Mouse (Mus musculus) hindbrain, embryonic 11.5 days (tissue): ENCODE data around the gene Rtp1. TPM values are rescaled to one million over a fixed set of nuclear protein-coding genes. Genes with fewer than 3 reads are reported as not detected.

Experiments used
- ATAC-seq: fragments of 200-750 bp; cut with Nextera tagmentation; 2 replicates; pipeline ENCODE4 v1.8.0; 2017; ENCODE audit warnings: mild to moderate bottlenecking, moderate TSS enrichment, moderate library complexity; ENCODE audit not compliant: low FRiP score
- DNase-seq: peaks from one replicate; pipeline ENCODE4 v3.0.0-alpha.2; 2015; ENCODE audit warnings: low spot score
- H3K27ac ChIP-seq: fragments of 300-500 bp; sonication (generic); 2 replicates; pipeline ENCODE4 v1.5.1; 2014; ENCODE audit warnings: mild to moderate bottlenecking, low read depth, low read length
- H3K27me3 ChIP-seq: fragments of 300-500 bp; sonication (generic); 2 replicates; pipeline ENCODE4 v1.6.1; 2014; ENCODE audit warnings: mild to moderate bottlenecking, low read length, moderate library complexity, mixed read lengths; ENCODE audit not compliant: control insufficient read depth, insufficient read depth
- H3K36me3 ChIP-seq: fragments of 300-500 bp; sonication (generic); 2 replicates; pipeline ENCODE4 v1.6.1; 2014; ENCODE audit warnings: mild to moderate bottlenecking, low read length, moderate library complexity, mixed read lengths; ENCODE audit not compliant: control insufficient read depth, insufficient read depth
- H3K4me1 ChIP-seq: fragments of 300-500 bp; sonication (generic); replicated peaks from 2 replicates; pipeline ENCODE4 v1.6.1; 2014; ENCODE audit warnings: low read length, mixed read lengths; ENCODE audit not compliant: control insufficient read depth, insufficient read depth
- H3K4me2 ChIP-seq: fragments of 300-500 bp; sonication (generic); replicated peaks from 2 replicates; pipeline ENCODE4 v1.6.1; 2014; ENCODE audit warnings: mild to moderate bottlenecking, low read depth, low read length
- H3K4me3 ChIP-seq: fragments of 300-500 bp; sonication (generic); 2 replicates; pipeline ENCODE4 v1.5.1; 2014; ENCODE audit warnings: low read depth, low read length
- H3K9ac ChIP-seq: fragments of 300-500 bp; sonication (generic); 2 replicates; pipeline ENCODE4 v1.6.1; 2014; ENCODE audit warnings: low read depth, low read length
- H3K9me3 ChIP-seq: fragments of 300-500 bp; sonication (generic); 2 replicates; pipeline ENCODE4 v1.6.1; 2016; ENCODE audit warnings: low read length; ENCODE audit not compliant: control insufficient read depth
- WGBS: fragments of 180-500 bp; shearing (Covaris S2); extraction: QIAGEN DNeasy Blood & Tissue Kit; methylation state at CpG from one replicate; pipeline ENCODE4 v1.1.7; 2014; 5-methylcytosine and 5-hydroxymethylcytosine counted together
- polyA plus RNA-seq: library from polyadenylated mRNA; unstranded; fragments of >200 nt; fragmentation: Nextera tagmentation; extraction: Ambion mirVana; gene quantifications from 2 replicates; pipeline ENCODE4 v1.2.1, GENCODE M21; 2014

Gene Rtp1
- polyA plus RNA-seq, 1 experiment from 2014 or later, result not detected

DNA sequence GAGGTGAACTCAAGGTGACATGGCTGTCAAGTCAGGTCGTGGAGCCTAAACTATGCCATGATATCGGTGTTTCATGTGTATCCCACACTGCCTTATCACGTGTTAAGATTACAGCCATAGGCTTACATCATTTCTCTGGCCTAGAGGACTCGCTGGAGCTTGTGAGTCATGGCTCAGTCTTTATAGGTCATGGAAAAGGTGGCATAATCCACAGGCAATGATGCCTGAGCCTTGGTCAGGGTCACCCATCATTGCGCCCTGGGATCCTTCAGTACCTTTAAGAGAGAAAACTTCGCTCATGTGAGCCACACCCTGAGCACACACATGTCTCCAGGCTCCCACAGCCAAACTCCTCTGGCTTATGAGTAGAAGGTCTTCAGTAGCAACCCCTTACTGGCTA, 42.6 kb downstream of the Rtp1 start:
- 88% methylated on average over 6 of the region's 6 CpGs for WGBS
- Histone ChIP-seq H3K4me3 (no peak overlapping the region), H3K36me3 (no peaks in the 10 kb centered on the region; the same call in 1 of the 2 replicates), H3K9ac (no peak overlapping the region), H3K4me2 (no peak overlapping the region), H3K9me3 (no peaks in the 10 kb centered on the region), H3K4me1 (no peaks in the 10 kb centered on the region), H3K27ac (no peak overlapping the region), H3K27me3 (no peaks in the 10 kb centered on the region)
- ATAC-seq (no peak), DNase-seq (no peak)

GRCm38 (mm10) chr16:23472046-23472445, 43.1 kb downstream of the Rtp1 start:
- Histone ChIP-seq H3K4me2 (no peak overlapping the region), H3K36me3 (no peaks in the 10 kb centered on the region; the same call in 1 of the 2 replicates), H3K4me3 (no peak overlapping the region), H3K4me1 (no peaks in the 10 kb centered on the region), H3K9ac (no peak overlapping the region), H3K27ac (no peak overlapping the region), H3K9me3 (no peaks in the 10 kb centered on the region), H3K27me3 (no peaks in the 10 kb centered on the region)
- DNase-seq (no peak), ATAC-seq (no peak)
- 82% methylated on average over 3 of the region's 3 CpGs for WGBS

GRCm38 (mm10) chr16:23475651-23476050, 46.7 kb downstream of the Rtp1 start:
- Histone ChIP-seq H3K27ac (no peak overlapping the region), H3K9me3 (no peaks in the 10 kb centered on the region), H3K4me3 (no peak overlapping the region), H3K36me3 (no peaks in the 10 kb centered on the region), H3K4me2 (no peak overlapping the region), H3K4me1 (no peaks in the 10 kb centered on the region), H3K9ac (no peak overlapping the region), H3K27me3 (no peaks in the 10 kb centered on the region)
- WGBS, result 91% methylated on average over 4 of the region's 4 CpGs
- no peak for DNase-seq
- ATAC-seq, result no peak

- H3K27me3 ChIP-seq, result no peaks in the 10 kb centered on the region
- H3K9me3 ChIP-seq, result no peaks in the 10 kb centered on the region
- ATAC-seq (no peak), DNase-seq (no peak)
- no peak overlapping the region for H3K4me2 ChIP-seq
- H3K27ac ChIP-seq, result no peak overlapping the region
- no peaks in the 10 kb centered on the region for H3K4me1 ChIP-seq
- no peaks in the 10 kb centered on the region for H3K36me3 ChIP-seq
- H3K4me3 ChIP-seq, result no peak overlapping the region
- H3K9ac ChIP-seq, result no peak overlapping the region
These were observed 47.7 kb downstream of the Rtp1 start for GRCm38 (mm10) chr16:23476598-23476997.

- H3K9ac ChIP-seq, result no peak overlapping the region
- 75% methylated on average over 7 of the region's 7 CpGs for WGBS
- no peaks in the 10 kb centered on the region for H3K27me3 ChIP-seq
- DNase-seq, result no peak
- H3K4me2 ChIP-seq, result no peak overlapping the region
- H3K9me3 ChIP-seq, result no peaks in the 10 kb centered on the region
- no peaks in the 10 kb centered on the region for H3K36me3 ChIP-seq
- no peaks in the 10 kb centered on the region for H3K4me1 ChIP-seq
- no peak overlapping the region for H3K27ac ChIP-seq
- no peak overlapping the region for H3K4me3 ChIP-seq
- no peak for ATAC-seq
These were observed 51.1 kb downstream of the Rtp1 start for GRCm38 (mm10) chr16:23479872-23480603.

DNA sequence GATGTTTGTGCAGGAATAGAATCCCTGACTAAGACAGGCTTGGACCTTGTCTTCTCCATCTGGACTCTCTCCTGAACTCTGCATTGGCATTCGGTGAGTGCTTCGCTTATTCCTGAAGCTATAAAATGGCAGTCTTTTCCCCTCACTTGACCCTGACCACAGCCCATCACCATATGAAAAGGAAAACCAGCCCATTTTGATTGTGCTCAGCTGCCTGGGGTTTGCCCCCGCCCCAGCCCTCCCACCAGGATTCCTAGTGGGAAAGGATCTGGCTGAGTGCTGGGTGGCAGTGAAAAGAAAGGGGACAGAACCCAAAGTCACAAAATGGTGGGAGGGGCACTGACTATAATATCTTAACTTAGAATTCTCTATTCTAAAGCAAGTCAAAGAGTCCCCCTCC, 53.3 kb downstream of the Rtp1 start:
- ATAC-seq, result no peak
- Histone ChIP-seq H3K9me3 (no peaks in the 10 kb centered on the region), H3K4me1 (no peaks in the 10 kb centered on the region), H3K27me3 (no peaks in the 10 kb centered on the region), H3K36me3 (no peaks in the 10 kb centered on the region), H3K4me3 (no peak overlapping the region), H3K4me2 (no peak overlapping the region), H3K27ac (no peak overlapping the region), H3K9ac (no peak overlapping the region)
- WGBS, result 43% methylated on average over 3 of the region's 3 CpGs
- peak; percentile 12 for DNase-seq

GRCm38 (mm10) chr16:23482846-23483245, 53.9 kb downstream of the Rtp1 start:
- no peaks in the 10 kb centered on the region for H3K4me1 ChIP-seq
- WGBS, result 94% methylated on average over 12 of the region's 12 CpGs
- no peak overlapping the region for H3K27ac ChIP-seq
- no peak overlapping the region for H3K4me2 ChIP-seq
- DNase-seq (no peak), ATAC-seq (no peak)
- H3K4me3 ChIP-seq, result no peak overlapping the region
- no peak overlapping the region for H3K9ac ChIP-seq
- no peaks in the 10 kb centered on the region for H3K36me3 ChIP-seq
- H3K9me3 ChIP-seq, result no peaks in the 10 kb centered on the region
- no peaks in the 10 kb centered on the region for H3K27me3 ChIP-seq

DNA sequence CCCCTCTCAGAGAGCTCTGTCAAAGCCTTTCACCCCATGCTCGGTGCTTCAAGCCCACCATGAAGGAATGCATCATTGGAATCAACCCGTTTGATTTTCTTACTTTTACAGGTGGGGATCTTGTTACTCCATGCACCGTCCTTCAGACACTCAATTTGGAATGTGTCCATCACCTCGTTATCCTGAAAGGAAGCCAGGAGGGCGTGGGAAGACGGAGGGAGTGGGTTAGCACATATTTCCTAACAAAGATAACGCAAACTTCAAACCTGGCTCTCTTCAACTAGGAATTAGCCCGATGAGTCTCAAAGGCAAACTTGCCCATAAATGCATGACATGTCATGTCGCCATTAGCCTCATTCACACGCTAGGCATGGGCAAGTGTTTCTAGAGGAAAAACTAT, 54.4 kb downstream of the Rtp1 start:
- H3K4me3 ChIP-seq, result no peak overlapping the region
- DNase-seq (no peak), ATAC-seq (no peak)
- H3K27ac ChIP-seq, result no peak overlapping the region
- 85% methylated on average over 10 of the region's 10 CpGs for WGBS
- no peaks in the 10 kb centered on the region for H3K36me3 ChIP-seq
- no peaks in the 10 kb centered on the region for H3K27me3 ChIP-seq
- no peak overlapping the region for H3K9ac ChIP-seq
- no peaks in the 10 kb centered on the region for H3K4me1 ChIP-seq
- H3K4me2 ChIP-seq, result no peak overlapping the region
- H3K9me3 ChIP-seq, result no peaks in the 10 kb centered on the region
